Mouse (Mus musculus): ENCODE measurements around the gene Cutal. TPM values are rescaled to one million over a fixed set of nuclear protein-coding genes. Genes with fewer than 3 reads are reported as not detected.

The Cutal gene
- total RNA-seq, 2 experiments from 2014 or later: 0.23 to 0.93 TPM

DNA sequence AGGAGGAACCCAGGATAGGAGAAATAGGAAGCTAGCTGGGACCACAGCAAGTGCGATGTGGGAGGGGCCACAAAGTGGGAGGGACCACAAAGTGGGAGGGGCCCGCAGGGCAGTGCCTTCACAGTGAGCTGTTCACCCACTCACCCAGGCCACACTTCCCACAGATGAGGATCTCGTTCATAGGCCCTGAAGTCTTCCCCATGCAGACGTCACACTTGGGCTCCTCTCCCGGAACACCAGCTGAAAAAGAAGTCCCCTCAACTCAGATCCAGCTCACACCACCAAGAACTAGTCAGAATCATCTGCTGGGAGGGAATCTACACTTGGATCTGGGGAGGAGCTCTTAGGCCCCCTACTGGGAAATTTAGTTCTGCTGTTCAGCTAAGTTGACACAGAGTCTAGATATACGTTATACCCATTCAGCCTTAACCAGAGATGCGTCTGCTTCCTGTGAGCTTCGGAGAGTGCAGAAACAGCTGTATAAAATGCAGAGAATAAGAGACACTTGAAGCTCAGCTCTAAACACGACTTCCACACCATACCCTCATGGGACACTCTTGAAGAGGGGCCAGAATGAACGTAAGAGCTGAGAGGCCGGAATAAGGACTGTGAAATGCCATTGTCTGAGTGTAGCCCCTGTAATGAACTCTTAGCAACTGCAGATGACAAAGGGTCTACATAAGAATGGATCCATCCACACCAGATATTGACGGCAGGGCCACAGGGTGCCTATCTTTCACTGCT is 32.8 kb downstream of the Cutal start:
- H3K4me3 ChIP-seq: no peak overlapping the region

GRCm38 (mm10) chr2:34909719-34910118 is 35.5 kb downstream of the Cutal start:
- DNase-seq (ENCODE audit: extremely low spot score in 1 of 2, low spot score in 2 of 2): no peak
- no peak overlapping the region for H3K4me3 ChIP-seq
- H3K27ac ChIP-seq: no peak overlapping the region
- intact Hi-C loops (cut with DNase I): no loop called here
- TF ChIP-seq CTCF (IDR thresholded peaks at IDR 0.05): no peak

More for the DNA sequence above, 32.8 kb downstream of the Cutal start:
- DNase-seq (ENCODE audit: extremely low spot score in 1 of 2, low spot score in 2 of 2): peak in 1 of 2 experiments; percentile 24
- intact Hi-C loops (cut with DNase I): no loop called here
- TF ChIP-seq CTCF (IDR thresholded peaks at IDR 0.05): peak; percentile 19
- H3K27ac ChIP-seq: no peak overlapping the region

- Histone ChIP-seq H3K4me3 (no peak overlapping the region), H3K27ac (no peak overlapping the region)
- no peak for DNase-seq (ENCODE audit: extremely low spot score in 1 of 2, low spot score in 2 of 2)
- TF ChIP-seq CTCF (IDR thresholded peaks at IDR 0.05): no peak
- intact Hi-C loops (cut with DNase I): no loop called here
These were observed 37.7 kb downstream of the Cutal start for GRCm38 (mm10) chr2:34911871-34912270.

GRCm38 (mm10) chr2:34912613-34913012 is 38.4 kb downstream of the Cutal start:
- no peak overlapping the region for H3K27ac ChIP-seq
- DNase-seq (ENCODE audit: extremely low spot score in 1 of 2, low spot score in 2 of 2): no peak
- no peak for TF ChIP-seq CTCF (IDR thresholded peaks at IDR 0.05)
- intact Hi-C loops (cut with DNase I): no loop called here
- H3K4me3 ChIP-seq: no peak overlapping the region

DNA sequence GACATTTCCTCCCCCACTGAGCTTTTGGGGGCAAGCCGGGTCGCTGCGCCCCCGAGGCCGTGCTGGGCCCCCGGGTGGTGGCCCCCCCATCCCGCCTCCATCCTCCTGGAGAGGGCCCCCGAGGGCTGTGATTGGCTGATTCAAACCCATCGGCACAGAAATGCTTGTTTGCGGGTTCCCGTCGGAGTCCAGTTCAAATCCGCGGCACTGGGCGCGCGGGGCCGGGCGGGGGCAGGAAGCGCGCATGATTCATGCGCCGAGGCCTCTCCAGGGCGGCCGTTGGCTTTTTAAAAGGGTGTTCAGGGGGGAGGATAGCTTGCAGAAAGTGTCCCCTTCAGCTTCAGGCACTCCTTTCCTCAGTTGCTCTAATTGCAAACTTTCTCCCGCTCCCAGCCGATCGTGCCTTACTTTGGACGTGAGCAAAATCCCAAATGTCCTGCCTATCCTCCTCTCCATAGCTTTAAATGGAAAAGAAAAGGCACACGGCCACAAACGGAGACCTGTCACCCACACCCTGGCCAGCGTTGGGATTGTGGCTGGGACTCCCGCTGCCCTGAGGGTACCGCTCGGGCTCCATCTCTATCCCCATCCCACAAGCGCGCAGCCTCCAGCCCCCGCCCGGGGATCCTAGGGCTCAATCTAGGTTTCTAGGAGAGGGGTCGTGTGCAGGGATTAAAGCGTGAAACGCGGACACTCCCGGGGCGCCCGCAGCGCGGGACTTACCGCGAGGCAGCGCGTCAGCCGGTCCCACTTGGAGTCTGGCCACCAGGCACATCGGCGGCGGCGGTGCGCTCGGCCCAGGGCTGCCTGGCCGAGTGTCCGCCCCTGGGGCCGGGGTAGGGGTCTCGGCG is 39.2 kb downstream of the Cutal start, which contains the start of gene Phf19:
TSS of gene Phf19 (minus strand) at position 809 of the 851 bp plus-strand sequence.
- TF ChIP-seq CTCF (IDR thresholded peaks at IDR 0.05): no peak; the same call in 1 of the 2 replicates
- peak in 1 of 2 experiments; percentile 19 for DNase-seq (ENCODE audit: extremely low spot score in 1 of 2, low spot score in 2 of 2)
- intact Hi-C loops (cut with DNase I): no loop called here
- Histone ChIP-seq H3K27ac (no peak within 1 kb of the TSS), H3K4me3 (peak within 1 kb of the TSS; percentile 51)

GRCm38 (mm10) chr2:34914069-34914822 is 40.0 kb downstream of the Cutal start:
- intact Hi-C loops (cut with DNase I): no loop called here
- Histone ChIP-seq H3K27ac (no peak overlapping the region), H3K4me3 (peak overlapping the region; percentile 51)
- peak; percentile 33 to 47 for DNase-seq (ENCODE audit: extremely low spot score in 1 of 2, low spot score in 2 of 2)
- no peak for TF ChIP-seq CTCF (IDR thresholded peaks at IDR 0.05)

- Histone ChIP-seq H3K4me3 (no peak overlapping the region), H3K27ac (no peak overlapping the region)
- TF ChIP-seq CTCF (IDR thresholded peaks at IDR 0.05): no peak
- intact Hi-C loops (cut with DNase I): no loop called here
- DNase-seq (ENCODE audit: extremely low spot score in 1 of 2, low spot score in 2 of 2): no peak
These were observed 40.6 kb downstream of the Cutal start for GRCm38 (mm10) chr2:34914823-34915082.

DNA sequence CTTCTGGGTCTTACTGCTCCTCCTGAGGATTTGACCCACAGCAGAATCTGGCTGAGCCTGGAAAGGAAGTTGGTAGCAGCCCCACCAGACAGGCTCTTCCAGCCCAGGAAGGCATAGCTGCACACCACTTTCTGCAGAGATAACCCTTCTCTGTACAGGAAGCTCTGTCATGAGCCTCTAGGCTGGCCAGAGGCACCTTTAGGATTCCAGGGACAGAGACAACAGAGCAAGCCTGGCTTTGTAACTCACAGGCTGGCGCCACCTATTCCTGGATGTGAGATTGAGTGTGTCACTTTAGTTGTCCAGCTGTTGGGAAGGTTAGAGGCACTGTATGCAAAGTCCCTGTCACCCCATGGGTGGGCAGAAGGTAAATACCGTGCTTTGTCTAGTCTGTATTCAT is 40.9 kb downstream of the Cutal start:
- H3K4me3 ChIP-seq: no peak overlapping the region
- intact Hi-C loops (cut with DNase I): no loop called here
- no peak overlapping the region for H3K27ac ChIP-seq
- TF ChIP-seq CTCF (IDR thresholded peaks at IDR 0.05): no peak
- no peak for DNase-seq (ENCODE audit: extremely low spot score in 1 of 2, low spot score in 2 of 2)

DNA sequence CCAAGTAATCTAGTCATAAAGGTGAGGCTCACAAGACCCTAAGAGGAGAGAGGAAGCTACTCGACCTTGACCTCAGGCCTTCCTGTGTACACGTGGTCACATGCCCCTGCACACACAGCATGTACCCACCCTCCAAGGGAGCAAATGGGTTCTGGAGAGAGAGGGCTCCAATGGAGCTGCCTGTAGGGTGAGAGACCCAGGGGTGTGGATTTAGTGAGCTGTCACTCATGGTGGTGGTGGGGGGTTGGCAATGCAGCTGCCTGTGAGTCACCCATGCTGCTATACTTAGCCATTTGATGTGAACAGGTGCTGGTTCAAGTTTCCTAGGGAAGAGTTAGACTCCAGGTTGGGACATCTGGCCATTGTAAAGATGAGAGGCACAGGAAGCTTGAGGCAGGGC is 45.9 kb downstream of the Cutal start:
- intact Hi-C loops (cut with DNase I): no loop called here
- H3K4me3 ChIP-seq: no peak overlapping the region
- H3K27ac ChIP-seq: no peak overlapping the region
- no peak for DNase-seq (ENCODE audit: extremely low spot score in 1 of 2, low spot score in 2 of 2)
- no peak for TF ChIP-seq CTCF (IDR thresholded peaks at IDR 0.05)

DNA sequence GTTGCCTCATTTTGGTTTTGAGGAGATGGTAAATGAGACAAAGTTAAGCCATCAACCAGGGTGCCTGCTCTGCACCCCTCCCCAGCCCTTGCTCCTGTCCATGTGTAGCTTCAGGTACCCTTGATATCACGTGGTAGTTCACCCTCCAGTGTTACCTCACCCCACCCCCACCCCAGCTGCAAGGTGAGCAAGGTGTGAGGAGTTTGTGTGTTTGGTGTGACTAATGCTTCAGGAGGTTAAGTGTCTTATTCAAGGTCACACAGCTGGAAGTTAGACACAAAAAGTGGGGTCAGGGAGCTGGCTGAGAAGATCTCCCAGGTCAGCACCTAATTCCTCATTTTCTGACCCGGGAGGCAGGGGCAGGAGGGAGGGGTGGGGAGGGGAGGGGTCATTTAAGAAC is 48.5 kb downstream of the Cutal start:
- DNase-seq (ENCODE audit: extremely low spot score in 1 of 2, low spot score in 2 of 2): no peak
- no peak overlapping the region for H3K4me3 ChIP-seq
- intact Hi-C loops (cut with DNase I): no loop called here
- no peak overlapping the region for H3K27ac ChIP-seq
- no peak for TF ChIP-seq CTCF (IDR thresholded peaks at IDR 0.05)

DNA sequence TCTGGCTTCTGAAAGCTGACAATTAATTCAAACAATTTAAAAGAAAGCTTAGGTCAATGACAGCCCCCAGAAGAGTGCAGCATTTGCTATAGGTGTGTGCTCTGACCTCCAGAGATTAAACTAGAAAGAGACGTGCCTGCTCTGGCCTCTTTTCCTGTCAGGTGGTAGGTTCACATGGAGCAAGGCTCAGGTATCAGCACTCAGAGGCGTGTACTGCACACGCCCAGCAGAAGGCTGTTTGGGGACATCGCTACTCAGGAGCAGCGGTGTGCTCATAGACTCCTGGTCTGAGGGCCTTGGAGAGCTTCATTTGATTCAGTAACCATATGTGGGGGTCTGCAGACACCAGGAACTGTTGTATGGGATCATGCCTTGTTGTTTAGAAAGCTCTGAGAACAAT is 53.1 kb downstream of the Cutal start:
- Histone ChIP-seq H3K4me3 (no peak overlapping the region), H3K27ac (no peak overlapping the region)
- intact Hi-C loops (cut with DNase I): no loop called here
- no peak for TF ChIP-seq CTCF (IDR thresholded peaks at IDR 0.05)
- no peak for DNase-seq (ENCODE audit: extremely low spot score in 1 of 2, low spot score in 2 of 2)

- intact Hi-C loops (cut with DNase I): no loop called here
- no peak for DNase-seq (ENCODE audit: extremely low spot score in 1 of 2, low spot score in 2 of 2)
- Histone ChIP-seq H3K27ac (no peak overlapping the region), H3K4me3 (no peak overlapping the region)
- TF ChIP-seq CTCF (IDR thresholded peaks at IDR 0.05): no peak
These were observed 63.3 kb downstream of the Cutal start for GRCm38 (mm10) chr2:34937460-34937859.

Measured in left cerebral cortex, adult 2 months (tissue).